Mouse (Mus musculus): ENCODE measurements at regions not wholly inside any gene's neighbourhood (a gene's known extent, or its start where the extent isn't known, plus 50 kb on each side); places are given as distances from the start of the nearest gene placed in this dataset.

- Histone ChIP-seq H3K27ac (ENCODE audit: insufficient read depth, low read length) (0 out of 2 replicates have a peak overlapping the region, but pooled peaks have one; percentile 72), H3K4me3 (ENCODE audit: insufficient read depth, low read length) (no peak overlapping the region), H3K4me1 (ENCODE audit: control insufficient read depth, insufficient read depth, low read length) (no peaks in the 10 kb centered on the region)
- TF ChIP-seq POLR2A (IDR thresholded peaks at IDR 0.05; ENCODE audit: extremely low read depth, insufficient read depth, low read length) (no peak), CTCF (IDR thresholded peaks at IDR 0.05; ENCODE audit: extremely low read depth, insufficient read depth, low read length) (no peak)
Measured at GRCm38 (mm10) chr17:84865158-84865557, 74.6 kb upstream of the Lrpprc start.

GRCm38 (mm10) chr17:84865566-84865965 is 75.0 kb upstream of the Lrpprc start:
- H3K4me3 ChIP-seq (ENCODE audit: insufficient read depth, low read length), result no peak overlapping the region
- TF ChIP-seq POLR2A (IDR thresholded peaks at IDR 0.05; ENCODE audit: extremely low read depth, insufficient read depth, low read length), result no peak
- TF ChIP-seq CTCF (IDR thresholded peaks at IDR 0.05; ENCODE audit: extremely low read depth, insufficient read depth, low read length), result no peak
- H3K27ac ChIP-seq (ENCODE audit: insufficient read depth, low read length), result 0 out of 2 replicates have a peak overlapping the region, but pooled peaks have one; percentile 72
- no peaks in the 10 kb centered on the region for H3K4me1 ChIP-seq (ENCODE audit: control insufficient read depth, insufficient read depth, low read length)

- no peaks in the 10 kb centered on the region for H3K4me1 ChIP-seq (ENCODE audit: control insufficient read depth, insufficient read depth, low read length)
- TF ChIP-seq POLR2A (IDR thresholded peaks at IDR 0.05; ENCODE audit: extremely low read depth, insufficient read depth, low read length) (no peak), CTCF (IDR thresholded peaks at IDR 0.05; ENCODE audit: extremely low read depth, insufficient read depth, low read length) (no peak)
Measured at GRCm38 (mm10) chr17:84869074-84869722, 78.6 kb upstream of the Lrpprc start.

GRCm38 (mm10) chr17:84873554-84873953 is 83.0 kb upstream of the Lrpprc start:
- H3K4me3 ChIP-seq (ENCODE audit: insufficient read depth, low read length), result no peak overlapping the region
- H3K27ac ChIP-seq (ENCODE audit: insufficient read depth, low read length), result no peak overlapping the region
- TF ChIP-seq CTCF (IDR thresholded peaks at IDR 0.05; ENCODE audit: extremely low read depth, insufficient read depth, low read length), result no peak
- no peak for TF ChIP-seq POLR2A (IDR thresholded peaks at IDR 0.05; ENCODE audit: extremely low read depth, insufficient read depth, low read length)
- no peaks in the 10 kb centered on the region for H3K4me1 ChIP-seq (ENCODE audit: control insufficient read depth, insufficient read depth, low read length)

More at GRCm38 (mm10) chr17:84869074-84869722, 78.6 kb upstream of the Lrpprc start:
- no peak overlapping the region for H3K27ac ChIP-seq (ENCODE audit: insufficient read depth, low read length)
- H3K4me3 ChIP-seq (ENCODE audit: insufficient read depth, low read length), result no peak overlapping the region

GRCm38 (mm10) chr17:84874494-84874893 is 82.0 kb upstream of the Ppm1b start:
- TF ChIP-seq POLR2A (IDR thresholded peaks at IDR 0.05; ENCODE audit: extremely low read depth, insufficient read depth, low read length) (no peak), CTCF (IDR thresholded peaks at IDR 0.05; ENCODE audit: extremely low read depth, insufficient read depth, low read length) (no peak)
- H3K4me3 ChIP-seq (ENCODE audit: insufficient read depth, low read length), result no peak overlapping the region
- no peaks in the 10 kb centered on the region for H3K4me1 ChIP-seq (ENCODE audit: control insufficient read depth, insufficient read depth, low read length)
- H3K27ac ChIP-seq (ENCODE audit: insufficient read depth, low read length), result no peak overlapping the region

GRCm38 (mm10) chr17:84875031-84875430 is 81.5 kb upstream of the Ppm1b start:
- H3K4me3 ChIP-seq (ENCODE audit: insufficient read depth, low read length), result no peak overlapping the region
- no peak for TF ChIP-seq CTCF (IDR thresholded peaks at IDR 0.05; ENCODE audit: extremely low read depth, insufficient read depth, low read length)
- TF ChIP-seq POLR2A (IDR thresholded peaks at IDR 0.05; ENCODE audit: extremely low read depth, insufficient read depth, low read length), result no peak
- H3K27ac ChIP-seq (ENCODE audit: insufficient read depth, low read length), result no peak overlapping the region
- H3K4me1 ChIP-seq (ENCODE audit: control insufficient read depth, insufficient read depth, low read length), result no peaks in the 10 kb centered on the region

- H3K27ac ChIP-seq (ENCODE audit: insufficient read depth, low read length), result no peak overlapping the region
- no peaks in the 10 kb centered on the region for H3K4me1 ChIP-seq (ENCODE audit: control insufficient read depth, insufficient read depth, low read length)
- TF ChIP-seq CTCF (IDR thresholded peaks at IDR 0.05; ENCODE audit: extremely low read depth, insufficient read depth, low read length) (no peak), POLR2A (IDR thresholded peaks at IDR 0.05; ENCODE audit: extremely low read depth, insufficient read depth, low read length) (no peak)
- H3K4me3 ChIP-seq (ENCODE audit: insufficient read depth, low read length), result no peak overlapping the region
Measured at GRCm38 (mm10) chr17:84876037-84876436, 80.5 kb upstream of the Ppm1b start.

- H3K4me3 ChIP-seq (ENCODE audit: insufficient read depth, low read length), result no peak overlapping the region
- TF ChIP-seq POLR2A (IDR thresholded peaks at IDR 0.05; ENCODE audit: extremely low read depth, insufficient read depth, low read length) (no peak), CTCF (IDR thresholded peaks at IDR 0.05; ENCODE audit: extremely low read depth, insufficient read depth, low read length) (no peak)
- H3K4me1 ChIP-seq (ENCODE audit: control insufficient read depth, insufficient read depth, low read length), result no peaks in the 10 kb centered on the region
- H3K27ac ChIP-seq (ENCODE audit: insufficient read depth, low read length), result no peak overlapping the region
Measured at GRCm38 (mm10) chr17:84877176-84877863, 79.2 kb upstream of the Ppm1b start.

GRCm38 (mm10) chr17:84877864-84878224 is 78.7 kb upstream of the Ppm1b start:
- no peak overlapping the region for H3K4me3 ChIP-seq (ENCODE audit: insufficient read depth, low read length)
- no peak for TF ChIP-seq POLR2A (IDR thresholded peaks at IDR 0.05; ENCODE audit: extremely low read depth, insufficient read depth, low read length)
- TF ChIP-seq CTCF (IDR thresholded peaks at IDR 0.05; ENCODE audit: extremely low read depth, insufficient read depth, low read length), result peak; percentile 92
- peak overlapping the region; percentile 59; the same call in 1 of the 2 replicates for H3K27ac ChIP-seq (ENCODE audit: insufficient read depth, low read length)
- H3K4me1 ChIP-seq (ENCODE audit: control insufficient read depth, insufficient read depth, low read length), result no peaks in the 10 kb centered on the region

- no peak overlapping the region for H3K4me3 ChIP-seq (ENCODE audit: insufficient read depth, low read length)
- peak overlapping the region; percentile 59; the same call in 1 of the 2 replicates for H3K27ac ChIP-seq (ENCODE audit: insufficient read depth, low read length)
- no peak for TF ChIP-seq CTCF (IDR thresholded peaks at IDR 0.05; ENCODE audit: extremely low read depth, insufficient read depth, low read length)
- H3K4me1 ChIP-seq (ENCODE audit: control insufficient read depth, insufficient read depth, low read length), result no peaks in the 10 kb centered on the region
Measured at GRCm38 (mm10) chr17:84878316-84878715, 78.2 kb upstream of the Ppm1b start.
